8 mouse cellular contexts compared by ENCODE assay signal in genomic region chr11:4095171-4096053, GRCm38 (mm10). TPM values are rescaled to one million over a fixed set of nuclear protein-coding genes. Genes with fewer than 3 reads are reported as not detected.
DNase-seq lines count a peak whose midpoint lies in the region; ATAC-seq and TF ChIP-seq lines count a peak whose summit lies in the region.

Gene Mtfp1 (minus strand): TSS chr11:4095445.

- peaks cover 17% of the 10 kb centered on the region for H3K4me1 ChIP-seq in embryonic facial prominence, embryonic 14.5 days (ENCODE audit: control insufficient read depth, insufficient read depth, low read length)
- H3K4me1 ChIP-seq in heart, embryonic 14.5 days (ENCODE audit: control insufficient read depth in 2 of 2, insufficient read depth in 2 of 2, low read length in 2 of 2): peaks cover 16 to 26% of the 10 kb centered on the region in 2 experiments
- peaks cover 13% of the 10 kb centered on the region; the same call in 1 of the 2 replicates for H3K4me1 ChIP-seq in kidney, postnatal 0 days (replicated peaks; ENCODE audit: insufficient read depth, low read length)
- peaks cover 43% of the 10 kb centered on the region for H3K4me1 ChIP-seq in liver, embryonic 13.5 days (replicated peaks)
- peaks cover 13% of the 10 kb centered on the region for H3K4me1 ChIP-seq in stomach, embryonic 16.5 days (ENCODE audit: control insufficient read depth, insufficient read depth, low read length)

- H3K79me3 ChIP-seq in C2C12 (ENCODE audit: low read depth): no peaks in the 10 kb centered on the region

- H3K79me2 ChIP-seq in C2C12 (ENCODE audit: control insufficient read depth, insufficient read depth): no peaks in the 10 kb centered on the region

- H3K27me3 ChIP-seq in C2C12 (ENCODE audit: control insufficient read depth, insufficient read depth, insufficient read length): no peaks in the 10 kb centered on the region
- H3K27me3 ChIP-seq in embryonic facial prominence, embryonic 14.5 days (replicated peaks; ENCODE audit: control insufficient read depth, insufficient read depth, low read length): no peaks in the 10 kb centered on the region
- H3K27me3 ChIP-seq in heart, embryonic 14.5 days (ENCODE audit: control insufficient read depth, insufficient read depth, low read length): no peaks in the 10 kb centered on the region
- no peaks in the 10 kb centered on the region for H3K27me3 ChIP-seq in kidney, postnatal 0 days (ENCODE audit: insufficient read depth, low read length)
- H3K27me3 ChIP-seq in liver, embryonic 13.5 days: no peaks in the 10 kb centered on the region
- no peaks in the 10 kb centered on the region for H3K27me3 ChIP-seq in stomach, embryonic 16.5 days (ENCODE audit: control insufficient read depth, insufficient read depth, low read length)

- H3K4me3 ChIP-seq in C2C12 (ENCODE audit: insufficient read depth, poor library complexity, severe bottlenecking): peak within 1 kb of the TSS; percentile 34
- H3K4me3 ChIP-seq in embryonic facial prominence, embryonic 14.5 days (ENCODE audit: low read depth, low read length): peak within 1 kb of the TSS; percentile 57
- peak within 1 kb of the TSS; percentile 54 to 80 for H3K4me3 ChIP-seq in heart, embryonic 14.5 days (ENCODE audit: control insufficient read depth in 1 of 2, insufficient read depth in 1 of 2, low read depth in 1 of 2, low read length in 2 of 2)
- peak within 1 kb of the TSS; percentile 46 for H3K4me3 ChIP-seq in kidney, postnatal 0 days (replicated peaks; ENCODE audit: low read depth, low read length)
- peak within 1 kb of the TSS; percentile 73 for H3K4me3 ChIP-seq in liver, embryonic 13.5 days (replicated peaks)
- peak within 1 kb of the TSS; percentile 56 for H3K4me3 ChIP-seq in stomach, embryonic 16.5 days (replicated peaks; ENCODE audit: low read length)

- no peaks in the 10 kb centered on the region for H3K36me3 ChIP-seq in C2C12 (ENCODE audit: control insufficient read depth, insufficient read depth)
- H3K36me3 ChIP-seq in embryonic facial prominence, embryonic 14.5 days (ENCODE audit: control insufficient read depth, insufficient read depth, low read length): no peaks in the 10 kb centered on the region
- peaks cover 32% of the 10 kb centered on the region for H3K36me3 ChIP-seq in heart, embryonic 14.5 days (ENCODE audit: control insufficient read depth, insufficient read depth, low read length)
- no peaks in the 10 kb centered on the region for H3K36me3 ChIP-seq in kidney, postnatal 0 days (ENCODE audit: insufficient read depth, low read length)
- peaks cover 34% of the 10 kb centered on the region for H3K36me3 ChIP-seq in liver, embryonic 13.5 days
- peaks cover 10% of the 10 kb centered on the region for H3K36me3 ChIP-seq in stomach, embryonic 16.5 days (ENCODE audit: control insufficient read depth, insufficient read depth, low read length)

- no peak for TF ChIP-seq CTCF in C2C12 (IDR thresholded peaks at IDR 0.05; ENCODE audit: control insufficient read depth, insufficient read depth, insufficient read length)
- TF ChIP-seq CTCF in kidney, postnatal 0 days (IDR thresholded peaks at IDR 0.05; ENCODE audit: low read depth): no peak

- peak within 1 kb of the TSS; percentile 86 for H3K4me2 ChIP-seq in embryonic facial prominence, embryonic 14.5 days (ENCODE audit: low read depth, low read length)
- H3K4me2 ChIP-seq in heart, embryonic 14.5 days (ENCODE audit: low read length): peak within 1 kb of the TSS; percentile 87
- peak within 1 kb of the TSS; percentile 80 for H3K4me2 ChIP-seq in kidney, postnatal 0 days (ENCODE audit: low read length)
- peak within 1 kb of the TSS; percentile 95 for H3K4me2 ChIP-seq in liver, embryonic 13.5 days
- peak within 1 kb of the TSS; percentile 93 for H3K4me2 ChIP-seq in stomach, embryonic 16.5 days (ENCODE audit: low read depth, low read length)

- peak; percentile 22; the same call in 1 of the 2 replicates for ATAC-seq in embryonic facial prominence, embryonic 14.5 days (ENCODE audit: low read depth)
- ATAC-seq in heart, embryonic 14.5 days (ENCODE audit: insufficient number of reproducible peaks, insufficient read depth, low FRiP score, low read depth): no peak
- ATAC-seq in kidney, postnatal 0 days (replicated peaks; ENCODE audit: low FRiP score, low read depth): 0 out of 2 replicates have a peak, but pooled peaks have one; percentile 7
- ATAC-seq in liver, embryonic 13.5 days (ENCODE audit: low read depth): peak; percentile 24
- peak; percentile 18; the same call in 1 of the 2 replicates for ATAC-seq in stomach, embryonic 16.5 days (ENCODE audit: insufficient read depth, low FRiP score)

- peaks cover 4% of the 10 kb centered on the region; the same call in 1 of the 2 replicates for H3K9me3 ChIP-seq in embryonic facial prominence, embryonic 14.5 days (ENCODE audit: control insufficient read depth, low read length)
- peaks cover 9% of the 10 kb centered on the region for H3K9me3 ChIP-seq in heart, embryonic 14.5 days (ENCODE audit: control insufficient read depth, low read length)
- no peaks in the 10 kb centered on the region for H3K9me3 ChIP-seq in kidney, postnatal 0 days (replicated peaks; ENCODE audit: low read length)
- H3K9me3 ChIP-seq in liver, embryonic 13.5 days (replicated peaks): 0 out of 2 replicates have a peak, but pooled peaks cover 5% of the 10 kb centered on the region
- H3K9me3 ChIP-seq in stomach, embryonic 16.5 days (replicated peaks; ENCODE audit: control insufficient read depth, low read length): peaks cover 11% of the 10 kb centered on the region; the same call in 1 of the 2 replicates

- H3K27ac ChIP-seq in embryonic facial prominence, embryonic 14.5 days (replicated peaks; ENCODE audit: low read depth, low read length): peak within 1 kb of the TSS; percentile 80
- peak within 1 kb of the TSS; percentile 90 to 92 for H3K27ac ChIP-seq in heart, embryonic 14.5 days (replicated peaks in 1 of 2; ENCODE audit: control insufficient read depth in 1 of 2, insufficient read depth in 1 of 2, low read depth in 2 of 2, low read length in 2 of 2)
- H3K27ac ChIP-seq in kidney, postnatal 0 days: peak within 1 kb of the TSS; percentile 81
- H3K27ac ChIP-seq in liver, embryonic 13.5 days: peak within 1 kb of the TSS; percentile 84
- peak within 1 kb of the TSS; percentile 88 for H3K27ac ChIP-seq in stomach, embryonic 16.5 days (ENCODE audit: low read length)

- 11% methylated on average over 23 of the region's 34 CpGs for WGBS in embryonic facial prominence, embryonic 14.5 days
- WGBS in heart, embryonic 14.5 days: 5% methylated on average over 34 of the region's 34 CpGs
- 5% methylated on average over 34 of the region's 34 CpGs for WGBS in kidney, postnatal 0 days
- WGBS in liver, embryonic 13.5 days (ENCODE audit: insufficient replicate concordance): 6% methylated on average over 34 of the region's 34 CpGs
- whole genome bisulfite sequencing in stomach, embryonic 16.5 days: 4% methylated on average over 34 of the region's 34 CpGs

- peak within 1 kb of the TSS; percentile 75 for H3ac ChIP-seq in C2C12 (ENCODE audit: control insufficient read depth, insufficient read length, low read depth)

- H3K9ac ChIP-seq in embryonic facial prominence, embryonic 14.5 days (ENCODE audit: low read depth, low read length): peak within 1 kb of the TSS; percentile 64
- H3K9ac ChIP-seq in heart, embryonic 14.5 days (ENCODE audit: low read length): peak within 1 kb of the TSS; percentile 74
- peak within 1 kb of the TSS; percentile 63 for H3K9ac ChIP-seq in kidney, postnatal 0 days (ENCODE audit: low read depth, low read length)
- peak within 1 kb of the TSS; percentile 82 for H3K9ac ChIP-seq in liver, embryonic 13.5 days
- H3K9ac ChIP-seq in stomach, embryonic 16.5 days (ENCODE audit: low read length): peak within 1 kb of the TSS; percentile 71

- peak; percentile 62 for DNase-seq in adrenal gland, postnatal 25 days
- DNase-seq in embryonic facial prominence, embryonic 14.5 days (ENCODE audit: low spot score): peak; percentile 80
- peak; percentile 84 for DNase-seq in kidney, postnatal 0 days (ENCODE audit: low spot score)
- DNase-seq in liver, embryonic 13.5 days: peak; percentile 55
- peak; percentile 31 to 46 for DNase-seq in natural killer cell, adult 2 months (ENCODE audit: low spot score in 2 of 2)

TF ChIP-seq in C2C12, 6 proteins besides CTCF, POLR2A, EP300 and RAD21:
- TF ChIP-seq MAX (IDR thresholded peaks at IDR 0.05) (no peak), CEBPB (IDR thresholded peaks at IDR 0.05; ENCODE audit: low read depth) (no peak), MYOD1 (IDR thresholded peaks at IDR 0.05; ENCODE audit: control insufficient read depth, insufficient read length, low read depth) (no peak), USF1 (IDR thresholded peaks at IDR 0.05; ENCODE audit: low read depth) (no peak), MYOG (IDR thresholded peaks at IDR 0.05; ENCODE audit: control insufficient read depth, extremely low read depth, insufficient read length) (no peak), FOSL1 (IDR thresholded peaks at IDR 0.05; ENCODE audit: insufficient read depth, low read length, poor library complexity, severe bottlenecking) (no peak)

RNA-seq across cellular contexts. Expression of gene Mtfp1, which starts in this region (rescaled TPM):
- polyA plus RNA-seq in C2C12 (2012; fragmentation: generic; extraction: Trizol): 10.8 TPM
- 14.5 and 21.9 TPM in 2 replicates for total RNA-seq in adrenal gland, postnatal 25 days (2021)
- 7.5 and 8.1 TPM in 2 replicates for polyA plus RNA-seq in embryonic facial prominence, embryonic 14.5 days (2014; fragmentation: Nextera tagmentation; extraction: Ambion mirVana)
- polyA plus RNA-seq in heart, embryonic 14.5 days (2014; fragmentation: Nextera tagmentation; extraction: Ambion mirVana): 28.8 and 32.3 TPM in 2 replicates
- polyA plus RNA-seq in kidney, postnatal 0 days (2015; fragmentation: Nextera tagmentation; extraction: Ambion mirVana): 18.6 and 19.9 TPM in 2 replicates
- 32.2 and 33.9 TPM in 2 replicates for polyA plus RNA-seq in liver, embryonic 13.5 days (2015; fragmentation: Nextera tagmentation; extraction: Ambion mirVana)
- polyA plus RNA-seq in stomach, embryonic 16.5 days (2015; fragmentation: Nextera tagmentation; extraction: Ambion mirVana): 17.7 and 19.6 TPM in 2 replicates
